ENCODE assay signal across 9 mouse cellular contexts in the genomic region with DNA sequence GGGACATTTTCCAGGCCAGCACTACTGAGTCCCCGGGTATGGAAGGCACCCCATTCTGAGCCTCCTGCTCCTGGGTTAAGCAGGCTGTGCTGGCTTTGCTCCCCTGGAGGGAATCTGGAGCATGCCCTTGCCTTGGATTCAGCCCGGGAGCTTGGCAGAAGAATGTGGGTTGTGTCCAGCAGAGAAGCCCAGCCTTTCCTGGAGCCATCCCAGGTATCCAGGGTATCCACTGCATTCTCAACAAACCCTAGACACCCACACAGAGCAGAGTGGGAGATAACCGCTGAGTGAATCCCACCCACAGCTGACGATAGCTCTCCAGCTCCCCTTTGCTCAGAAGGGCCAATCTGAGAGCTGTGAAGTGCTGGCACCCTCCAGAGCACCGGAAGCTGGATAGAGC. TPM values are rescaled to one million over a fixed set of nuclear protein-coding genes. Genes with fewer than 3 reads are reported as not detected.
DNase-seq lines count a peak whose midpoint lies in the region; ATAC-seq lines count a peak whose summit lies in the region.
"Had no signal": no experiment of that assay in that cellular context is flagged by ENCODE, and none has a peak within 500 bp of the region (broad histone marks: within the 10 kb centered on the region; RNA-seq: fewer than 3 reads in every experiment).

No protein-coding gene starts in this region.

- H3K9me3 ChIP-seq in embryonic facial prominence, embryonic 15.5 days (replicated peaks) = no peaks in the 10 kb centered on the region
- no peaks in the 10 kb centered on the region for H3K9me3 ChIP-seq in embryonic facial prominence, embryonic 10.5 days

- no peak for ATAC-seq in embryonic facial prominence, embryonic 15.5 days (ENCODE audit: insufficient number of reproducible peaks, low FRiP score, low TSS enrichment, low read depth)
- ATAC-seq in erythroblast, adult 5-6 weeks (replicated peaks; ENCODE audit: low FRiP score, poor library complexity, severe bottlenecking) = no peak

- no peaks in the 10 kb centered on the region for H3K27me3 ChIP-seq in embryonic facial prominence, embryonic 15.5 days
- H3K27me3 ChIP-seq in embryonic facial prominence, embryonic 10.5 days (replicated peaks; ENCODE audit: low read depth, poor library complexity, severe bottlenecking) = no peaks in the 10 kb centered on the region

- H3K9ac ChIP-seq in embryonic facial prominence, embryonic 15.5 days = no peak overlapping the region

- H3K27ac ChIP-seq in embryonic facial prominence, embryonic 15.5 days (replicated peaks) = 0 out of 2 replicates have a peak overlapping the region, but pooled peaks have one; percentile 34
- H3K27ac ChIP-seq in embryonic facial prominence, embryonic 10.5 days (replicated peaks) = no peak overlapping the region
- H3K27ac ChIP-seq: kidney, postnatal 0 days had no signal

- H3K4me2 ChIP-seq in embryonic facial prominence, embryonic 15.5 days (replicated peaks) = no peak overlapping the region

- H3K36me3 ChIP-seq in embryonic facial prominence, embryonic 15.5 days = no peaks in the 10 kb centered on the region
- no peaks in the 10 kb centered on the region for H3K36me3 ChIP-seq in embryonic facial prominence, embryonic 10.5 days (replicated peaks)

- 61% methylated on average over 5 of the region's 5 CpGs for WGBS in embryonic facial prominence, embryonic 15.5 days
- WGBS in embryonic facial prominence, embryonic 10.5 days = 82% methylated on average over 5 of the region's 5 CpGs

- no peak overlapping the region for H3K4me3 ChIP-seq in embryonic facial prominence, embryonic 15.5 days (replicated peaks)
- H3K4me3 ChIP-seq in embryonic facial prominence, embryonic 10.5 days = no peak overlapping the region

- peaks cover 13% of the 10 kb centered on the region for H3K4me1 ChIP-seq in embryonic facial prominence, embryonic 15.5 days
- H3K4me1 ChIP-seq in embryonic facial prominence, embryonic 10.5 days = peaks cover 15% of the 10 kb centered on the region; the same call in 1 of the 2 replicates

- no peak for DNase-seq in embryonic facial prominence, embryonic 10.5 days (ENCODE audit: low spot score)
- peak; percentile 56 for DNase-seq in urinary bladder, postnatal 14 days (ENCODE audit: low spot score)
- no peak for DNase-seq in urinary bladder, postnatal 10 days (ENCODE audit: low spot score)
- DNase-seq in kidney, adult 8-10 months = peak; percentile 60 to 64
- DNase-seq in testis, postnatal 10 days (ENCODE audit: low spot score) = peak; percentile 80
- DNase-seq in left cerebral cortex, adult 11 months (ENCODE audit: low spot score) = no peak

RNA-seq across cellular contexts. Expression of a gene that starts 21.5 kb away (rescaled TPM):
- 106 and 114 TPM in 2 replicates for polyA plus RNA-seq in embryonic facial prominence, embryonic 15.5 days (2015; fragmentation: Nextera tagmentation; extraction: Ambion mirVana)
- polyA plus RNA-seq in embryonic facial prominence, embryonic 10.5 days (2016; fragmentation: Nextera tagmentation; extraction: Ambion mirVana) = 42.8 and 48.6 TPM in 2 replicates
- 2.3 and 21.5 TPM in 2 replicates for total RNA-seq in erythroblast, adult 5-6 weeks (2015; ENCODE audit: low replicate concordance)
- total RNA-seq in erythroblast, adult 5-6 weeks (2017; ENCODE audit: low replicate concordance) = 0.60 and 9.2 TPM in 2 replicates

RNA-seq across cellular contexts. Expression of a gene that starts 29.3 kb away (rescaled TPM):
- polyA plus RNA-seq in embryonic facial prominence, embryonic 15.5 days (2015; fragmentation: Nextera tagmentation; extraction: Ambion mirVana) = 16.6 and 17.9 TPM in 2 replicates
- polyA plus RNA-seq in embryonic facial prominence, embryonic 10.5 days (2016; fragmentation: Nextera tagmentation; extraction: Ambion mirVana) = 25.4 and 26.0 TPM in 2 replicates
- 3.3 TPM in 2 replicates for total RNA-seq in erythroblast, adult 5-6 weeks (2015; ENCODE audit: low replicate concordance)
- 4.2 and 5.7 TPM in 2 replicates for total RNA-seq in erythroblast, adult 5-6 weeks (2017; ENCODE audit: low replicate concordance)

Comparison
In these comparisons a context has a peak if more than half of its experiments do, and no peak if none do; other contexts are left out.
1. DNase-seq: peak in urinary bladder, postnatal 14 days (single experiment), kidney, adult 8-10 months (2 of 2) and testis, postnatal 10 days (single experiment); none in embryonic facial prominence, embryonic 10.5 days (single experiment), urinary bladder, postnatal 10 days (single experiment) and left cerebral cortex, adult 11 months (single experiment).